9 mouse cellular contexts compared by ENCODE assay signal in genomic region chr2:153710701-153711330, GRCm38 (mm10). TPM values are rescaled to one million over a fixed set of nuclear protein-coding genes. Genes with fewer than 3 reads are reported as not detected.
A peak's percentile ranks its signal among the peaks of the same experiment; 100 is the strongest.
DNase-seq lines count a peak whose midpoint lies in the region; ATAC-seq and TF ChIP-seq lines count a peak whose summit lies in the region.
"Had no signal": no experiment of that assay in that cellular context is flagged by ENCODE, and none has a peak within 500 bp of the region (broad histone marks: within the 10 kb centered on the region; RNA-seq: fewer than 3 reads in every experiment).

No protein-coding gene starts in this region.

- H3K4me1 ChIP-seq in hindbrain, embryonic 11.5 days (replicated peaks; ENCODE audit: control insufficient read depth, insufficient read depth, low read length): no peaks in the 10 kb centered on the region
- H3K4me1 ChIP-seq in hindbrain, embryonic 13.5 days (replicated peaks): peaks cover 19% of the 10 kb centered on the region
- H3K4me1 ChIP-seq in MEL (ENCODE audit: control insufficient read depth in 1 of 2, insufficient read depth in 2 of 2, low read length in 2 of 2): peaks cover 14 to 25% of the 10 kb centered on the region in 2 experiments
- H3K4me1 ChIP-seq in embryonic facial prominence, embryonic 10.5 days: peaks cover 10% of the 10 kb centered on the region

- no peak overlapping the region for H3K9ac ChIP-seq in hindbrain, embryonic 11.5 days (ENCODE audit: low read depth, low read length)
- H3K9ac ChIP-seq in hindbrain, embryonic 13.5 days: no peak overlapping the region
- no peak overlapping the region for H3K9ac ChIP-seq in MEL (ENCODE audit: control insufficient read depth, low read depth, low read length, poor library complexity, severe bottlenecking)
- H3K9ac ChIP-seq: neural tube, embryonic 12.5 days had no signal

- H3K27ac ChIP-seq in hindbrain, embryonic 11.5 days (ENCODE audit: low read depth, low read length): no peak overlapping the region
- H3K27ac ChIP-seq in hindbrain, embryonic 13.5 days: no peak overlapping the region
- no peak overlapping the region for H3K27ac ChIP-seq in MEL (ENCODE audit: control insufficient read depth, low read depth, low read length)
- no peak overlapping the region for H3K27ac ChIP-seq in embryonic facial prominence, embryonic 10.5 days (replicated peaks)
- H3K27ac ChIP-seq: neural tube, embryonic 12.5 days had no signal

- DNase-seq in hindbrain, embryonic 11.5 days (ENCODE audit: low spot score): peak; percentile 64
- DNase-seq in A20 (ENCODE audit: low read depth, low spot score) (peak; percentile 49), MEL (ENCODE audit: low read depth, low spot score) (peak; percentile 84)
- peak; percentile 44 for DNase-seq in embryonic facial prominence, embryonic 10.5 days (ENCODE audit: low spot score)
- DNase-seq in kidney, postnatal 14 days: peak; percentile 39
- peak; percentile 83 for DNase-seq in retina, postnatal 1 day
- no peak for DNase-seq in natural killer cell, adult 2 months (ENCODE audit: low spot score in 2 of 2)

- H3K4me2 ChIP-seq in hindbrain, embryonic 11.5 days (replicated peaks; ENCODE audit: low read depth, low read length): no peak overlapping the region
- H3K4me2 ChIP-seq in hindbrain, embryonic 13.5 days: no peak overlapping the region
- H3K4me2 ChIP-seq: neural tube, embryonic 12.5 days had no signal

- TF ChIP-seq EP300 in MEL (IDR thresholded peaks at IDR 0.05; ENCODE audit: low read depth in 1 of 2, low read length in 2 of 2): no peak

- WGBS in hindbrain, embryonic 11.5 days: 51% methylated on average over 8 of the region's 8 CpGs
- WGBS in hindbrain, embryonic 13.5 days: 55% methylated on average over 8 of the region's 8 CpGs
- WGBS in embryonic facial prominence, embryonic 10.5 days: 50% methylated on average over 8 of the region's 8 CpGs

- peak; percentile 76 to 92 (median 87) for TF ChIP-seq CTCF in MEL (IDR thresholded peaks at IDR 0.05 in 2 of 3, conservative IDR thresholded peaks at IDR 0.05 in 1 of 3; ENCODE audit: control insufficient read depth in 1 of 3, insufficient read depth in 1 of 3, low read depth in 2 of 3, low read length in 3 of 3, poor library complexity in 1 of 3, severe bottlenecking in 1 of 3)

- ATAC-seq in hindbrain, embryonic 11.5 days (ENCODE audit: low FRiP score): no peak
- ATAC-seq in hindbrain, embryonic 13.5 days (ENCODE audit: low FRiP score): no peak

- H3K79me2 ChIP-seq in MEL (ENCODE audit: control insufficient read depth, insufficient read depth, low read length, poor library complexity): no peaks in the 10 kb centered on the region

- H3K36me3 ChIP-seq in hindbrain, embryonic 11.5 days (ENCODE audit: control insufficient read depth, insufficient read depth, low read length): no peaks in the 10 kb centered on the region
- H3K36me3 ChIP-seq in hindbrain, embryonic 13.5 days: no peaks in the 10 kb centered on the region
- peaks cover 0 to 14% of the 10 kb centered on the region in 2 experiments; a peak in 2 of 4 replicates for H3K36me3 ChIP-seq in MEL (ENCODE audit: control insufficient read depth in 1 of 2, insufficient read depth in 2 of 2, low read length in 2 of 2)
- H3K36me3 ChIP-seq in embryonic facial prominence, embryonic 10.5 days (replicated peaks): no peaks in the 10 kb centered on the region
- H3K36me3 ChIP-seq: neural tube, embryonic 12.5 days had no signal

- H3K9me3 ChIP-seq in hindbrain, embryonic 11.5 days (ENCODE audit: control insufficient read depth, low read length): no peaks in the 10 kb centered on the region
- no peaks in the 10 kb centered on the region for H3K9me3 ChIP-seq in hindbrain, embryonic 13.5 days
- H3K9me3 ChIP-seq in MEL (replicated peaks; ENCODE audit: insufficient read depth, low read length): no peaks in the 10 kb centered on the region
- no peaks in the 10 kb centered on the region for H3K9me3 ChIP-seq in embryonic facial prominence, embryonic 10.5 days
- H3K9me3 ChIP-seq: neural tube, embryonic 12.5 days had no signal

- H3K27me3 ChIP-seq in hindbrain, embryonic 11.5 days (ENCODE audit: control insufficient read depth, insufficient read depth, low read length): no peaks in the 10 kb centered on the region
- H3K27me3 ChIP-seq in hindbrain, embryonic 13.5 days: no peaks in the 10 kb centered on the region
- peaks cover 0 to 1% of the 10 kb centered on the region in 2 experiments; a peak in 2 of 4 replicates for H3K27me3 ChIP-seq in MEL (ENCODE audit: control insufficient read depth in 1 of 2, insufficient read depth in 2 of 2, low read length in 2 of 2)
- H3K27me3 ChIP-seq in embryonic facial prominence, embryonic 10.5 days (replicated peaks; ENCODE audit: low read depth, poor library complexity, severe bottlenecking): no peaks in the 10 kb centered on the region
- H3K27me3 ChIP-seq: neural tube, embryonic 12.5 days had no signal

- no peak for TF ChIP-seq POLR2A in MEL (IDR thresholded peaks at IDR 0.05; ENCODE audit: control insufficient read depth in 1 of 2, insufficient read depth in 1 of 2, low read depth in 1 of 2, low read length in 2 of 2, poor library complexity in 1 of 2)

- TF ChIP-seq RAD21 in MEL (IDR thresholded peaks at IDR 0.05; ENCODE audit: low read depth, low read length): peak; percentile 90

- no peak overlapping the region for H3K4me3 ChIP-seq in hindbrain, embryonic 11.5 days (ENCODE audit: low read depth, low read length)
- H3K4me3 ChIP-seq in hindbrain, embryonic 13.5 days: no peak overlapping the region
- no peak overlapping the region for H3K4me3 ChIP-seq in MEL (ENCODE audit: control insufficient read depth in 1 of 2, insufficient read depth in 1 of 2, low read depth in 2 of 2, low read length in 2 of 2)
- H3K4me3 ChIP-seq in embryonic facial prominence, embryonic 10.5 days: no peak overlapping the region
- H3K4me3 ChIP-seq: neural tube, embryonic 12.5 days had no signal

TF ChIP-seq in MEL, 35 proteins besides CTCF, POLR2A, EP300 and RAD21:
- peak; percentile 15; the same call in 1 of the 2 replicates for TF ChIP-seq ETS1 (IDR thresholded peaks at IDR 0.05; ENCODE audit: low read depth, low read length)
- TF ChIP-seq ELF1 (IDR thresholded peaks at IDR 0.05; ENCODE audit: low read depth, low read length): peak; percentile 20; the same call in 1 of the 2 replicates
- TF ChIP-seq SIN3A (IDR thresholded peaks at IDR 0.05; ENCODE audit: low read length): peak; percentile 59; the same call in 1 of the 2 replicates
- TF ChIP-seq SMC3 (IDR thresholded peaks at IDR 0.05; ENCODE audit: low read depth, low read length): peak; percentile 93
- TF ChIP-seq HCFC1 (IDR thresholded peaks at IDR 0.05; ENCODE audit: low read depth, low read length): 0 out of 2 replicates have a peak, but pooled peaks have one; percentile 12
- peak; percentile 86 for TF ChIP-seq ZC3H11A (IDR thresholded peaks at IDR 0.05; ENCODE audit: low read depth, low read length)
- no peak for TF ChIP-seq ZKSCAN1 (IDR thresholded peaks at IDR 0.05; ENCODE audit: low read depth, low read length)
- TF ChIP-seq USF2 (IDR thresholded peaks at IDR 0.05; ENCODE audit: borderline replicate concordance in 1 of 2, insufficient read depth in 1 of 2, low read depth in 1 of 2, low read length in 2 of 2): no peak
- TF ChIP-seq CHD2 (IDR thresholded peaks at IDR 0.05; ENCODE audit: low read length): no peak
- TF ChIP-seq USF1 (IDR thresholded peaks at IDR 0.05; ENCODE audit: low read depth, low read length): peak; percentile 22; the same call in 1 of the 2 replicates
- peak; percentile 15; the same call in 1 of the 2 replicates for TF ChIP-seq MYC (IDR thresholded peaks at IDR 0.05; ENCODE audit: low read depth, low read length)
- TF ChIP-seq E2F4 (IDR thresholded peaks at IDR 0.05; ENCODE audit: borderline replicate concordance, low read depth, low read length): no peak
- peak; percentile 93 for TF ChIP-seq MAZ (IDR thresholded peaks at IDR 0.05; ENCODE audit: low read depth, low read length)
TF ChIP-seq in MEL: peak in this region for 9.

RNA-seq across cellular contexts. Expression of gene Dnmt3c, which starts 14.4 kb away (rescaled TPM):
- polyA plus RNA-seq in hindbrain, embryonic 11.5 days (2014; fragmentation: Nextera tagmentation; extraction: Ambion mirVana): 0.10 TPM in 1 of 2 replicates, not detected in the other
- polyA plus RNA-seq in hindbrain, embryonic 13.5 days (2015; fragmentation: Nextera tagmentation; extraction: Ambion mirVana): 0.09 TPM in 1 of 2 replicates, not detected in the other
- 0.26 and 0.65 TPM in 2 replicates for total RNA-seq in MEL (2012; rRNA removed)
- under 1 TPM in 1 of 2 experiments, not detected in 1; 0.45 TPM for polyA plus RNA-seq in MEL (2012; ENCODE audit: insufficient read depth in 1 of 2, insufficient read length in 2 of 2, low read depth in 1 of 2, low replicate concordance in 2 of 2, missing spikeins in 1 of 2)
- not detected in 2 replicates for polyA plus RNA-seq in embryonic facial prominence, embryonic 10.5 days (2016; fragmentation: Nextera tagmentation; extraction: Ambion mirVana)

RNA-seq across cellular contexts. Expression of gene Mapre1, which starts 30.3 kb away (rescaled TPM):
- 376 and 407 TPM in 2 replicates for polyA plus RNA-seq in hindbrain, embryonic 11.5 days (2014; fragmentation: Nextera tagmentation; extraction: Ambion mirVana)
- 430 and 438 TPM in 2 replicates for polyA plus RNA-seq in hindbrain, embryonic 13.5 days (2015; fragmentation: Nextera tagmentation; extraction: Ambion mirVana)
- total RNA-seq in MEL (2012; rRNA removed): 57.7 and 60.0 TPM in 2 replicates
- polyA plus RNA-seq in MEL (2012; ENCODE audit: insufficient read depth in 1 of 2, insufficient read length in 2 of 2, low read depth in 1 of 2, low replicate concordance in 2 of 2, missing spikeins in 1 of 2): 10 to 100 TPM in 1 of 2 experiments, not detected in 1; 94.8 TPM
- 306 and 312 TPM in 2 replicates for polyA plus RNA-seq in embryonic facial prominence, embryonic 10.5 days (2016; fragmentation: Nextera tagmentation; extraction: Ambion mirVana)

Comparison
In these comparisons a context has a peak if more than half of its experiments do, and no peak if none do; other contexts are left out.
1. DNase-seq: peak in hindbrain, embryonic 11.5 days (single experiment), A20 (single experiment), MEL (single experiment), embryonic facial prominence, embryonic 10.5 days (single experiment), kidney, postnatal 14 days (single experiment) and retina, postnatal 1 day (single experiment); none in natural killer cell, adult 2 months (0 of 2).